Mouse (Mus musculus) embryonic facial prominence, embryonic 14.5 days (tissue): ENCODE results near the gene Slc38a6. TPM values are rescaled to one million over a fixed set of nuclear protein-coding genes. Genes with fewer than 3 reads are reported as not detected.
A peak's percentile ranks its signal among the peaks of the same experiment; 100 is the strongest.

Source experiments
- ATAC-seq: fragments of 200-750 bp; cut with Nextera tagmentation; 2 replicates; pipeline ENCODE4 v1.8.0; 2017; ENCODE audit warnings: low read depth, moderate number of reproducible peaks, moderate TSS enrichment
- DNase-seq: peaks from one replicate; pipeline ENCODE4 v3.0.0-alpha.2; 2015; ENCODE audit warnings: low spot score
- H3K27ac ChIP-seq: fragments of 300-500 bp; sonication (generic); replicated peaks from 2 replicates; pipeline ENCODE4 v1.5.1; 2014; ENCODE audit warnings: low read depth, mild to moderate bottlenecking, low read length, moderate library complexity
- H3K27me3 ChIP-seq: fragments of 300-500 bp; sonication (generic); replicated peaks from 2 replicates; pipeline ENCODE4 v1.6.1; 2014; ENCODE audit warnings: low read length; ENCODE audit not compliant: control insufficient read depth, insufficient read depth
- H3K36me3 ChIP-seq: fragments of 300-500 bp; sonication (generic); 2 replicates; pipeline ENCODE4 v1.6.1; 2014; ENCODE audit warnings: low read length, mixed read lengths; ENCODE audit not compliant: control insufficient read depth, insufficient read depth
- H3K4me1 ChIP-seq: fragments of 300-500 bp; sonication (generic); 2 replicates; pipeline ENCODE4 v1.6.1; 2014; ENCODE audit warnings: antibody characterized with exemption, low read length; ENCODE audit not compliant: control insufficient read depth, insufficient read depth
- H3K4me2 ChIP-seq: fragments of 300-500 bp; sonication (generic); 2 replicates; pipeline ENCODE4 v1.6.1; 2014; ENCODE audit warnings: low read depth, mild to moderate bottlenecking, low read length, moderate library complexity, mixed read lengths
- H3K4me3 ChIP-seq: fragments of 300-500 bp; sonication (generic); 2 replicates; pipeline ENCODE4 v1.5.1; 2014; ENCODE audit warnings: low read depth, mild to moderate bottlenecking, low read length
- H3K9ac ChIP-seq: fragments of 300-500 bp; sonication (generic); 2 replicates; pipeline ENCODE4 v1.6.1; 2014; ENCODE audit warnings: low read depth, mild to moderate bottlenecking, low read length, moderate library complexity, mixed read lengths
- H3K9me3 ChIP-seq: fragments of 300-500 bp; sonication (generic); 2 replicates; pipeline ENCODE4 v1.6.1; 2016; ENCODE audit warnings: low read length; ENCODE audit not compliant: control insufficient read depth
- WGBS: fragments of 180-500 bp; shearing (Covaris S2); extraction: QIAGEN DNeasy Blood & Tissue Kit; methylation state at CpG from one replicate; pipeline ENCODE4 v1.1.7; 2014; 5-methylcytosine and 5-hydroxymethylcytosine counted together
- polyA plus RNA-seq: library from polyadenylated mRNA; unstranded; fragments of >200 nt; fragmentation: Nextera tagmentation; extraction: Ambion mirVana; gene quantifications from 2 replicates; pipeline ENCODE4 v1.2.1, GENCODE M21; 2014

Gene Slc38a6
- polyA plus RNA-seq, 1 experiment from 2014 or later = 13.4 TPM

DNA sequence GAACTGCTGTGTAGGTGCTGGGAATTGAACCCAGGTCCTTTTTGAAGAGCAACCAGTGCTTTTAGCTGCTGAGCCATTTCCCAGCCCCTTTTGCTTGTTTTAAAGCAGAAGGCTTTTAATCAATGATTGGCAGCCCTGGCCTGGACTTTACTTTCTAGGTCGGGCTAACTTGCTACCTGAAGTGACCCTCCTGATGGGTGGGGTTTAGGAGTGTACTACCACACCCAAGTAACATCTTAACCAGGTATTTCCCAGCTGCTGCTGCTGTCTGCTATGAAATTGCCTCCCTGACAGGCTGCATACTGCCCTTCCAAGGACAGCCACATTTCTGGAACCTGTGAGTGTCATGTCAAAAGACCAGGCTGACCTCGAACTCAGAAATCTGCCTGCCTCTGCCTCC, 14.0 kb downstream of the Slc38a6 start:
- no peaks in the 10 kb centered on the region for H3K9me3 ChIP-seq
- no peak overlapping the region for H3K4me3 ChIP-seq
- ATAC-seq = no peak
- H3K36me3 ChIP-seq = peaks cover 4% of the 10 kb centered on the region; the same call in 1 of the 2 replicates
- no peaks in the 10 kb centered on the region for H3K27me3 ChIP-seq
- 92% methylated on average over 2 of the region's 2 CpGs for WGBS
- H3K4me2 ChIP-seq = no peak overlapping the region
- H3K9ac ChIP-seq = no peak overlapping the region
- H3K4me1 ChIP-seq = peaks cover 7% of the 10 kb centered on the region; the same call in 1 of the 2 replicates
- no peak for DNase-seq
- H3K27ac ChIP-seq = no peak overlapping the region

DNA sequence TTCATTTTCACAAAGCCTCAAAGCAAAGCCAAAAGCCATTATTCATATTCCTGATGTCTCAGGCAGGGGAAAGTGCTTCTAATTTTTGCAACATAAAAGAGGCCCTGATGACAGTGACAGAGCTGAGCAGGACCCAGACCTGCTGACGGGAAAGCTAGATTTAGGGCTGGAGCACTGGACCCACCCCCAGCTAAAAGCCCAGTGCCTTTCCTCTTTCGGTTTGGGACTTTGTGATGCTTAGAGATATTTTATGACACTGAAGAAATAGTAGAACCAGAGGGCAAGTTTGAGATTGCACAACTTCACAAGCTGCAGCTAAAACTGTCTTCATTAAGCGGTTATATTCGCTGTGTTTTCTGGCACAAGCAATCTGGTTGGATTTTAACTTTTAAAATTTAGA, 18.1 kb downstream of the Slc38a6 start:
- ATAC-seq (no peak), DNase-seq (no peak)
- 83% methylated on average over 4 of the region's 4 CpGs for WGBS
- Histone ChIP-seq H3K9ac (no peak overlapping the region), H3K9me3 (no peaks in the 10 kb centered on the region), H3K36me3 (peaks cover 4% of the 10 kb centered on the region; the same call in 1 of the 2 replicates), H3K4me3 (no peak overlapping the region), H3K4me2 (no peak overlapping the region), H3K27me3 (no peaks in the 10 kb centered on the region), H3K4me1 (no peaks in the 10 kb centered on the region), H3K27ac (no peak overlapping the region)

DNA sequence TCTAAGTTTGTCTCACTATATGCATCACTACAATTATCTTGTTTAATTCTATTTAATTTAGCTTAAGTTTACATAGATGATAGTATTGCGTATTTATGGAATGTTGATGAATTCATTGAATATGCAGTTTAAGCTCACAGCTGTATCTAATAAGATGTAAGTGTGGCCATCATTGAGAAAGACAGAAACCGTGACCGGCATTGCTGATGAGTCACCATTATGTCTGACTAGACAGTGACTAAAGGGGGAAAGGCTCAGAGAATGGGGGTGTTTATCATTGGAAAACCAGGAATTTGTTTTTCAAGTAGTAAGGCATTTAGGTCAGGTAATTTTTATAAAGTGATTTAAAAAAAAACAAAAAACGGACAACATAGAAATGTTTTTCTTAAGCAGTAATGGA, 21.2 kb downstream of the Slc38a6 start:
- H3K4me2 ChIP-seq = no peak overlapping the region
- peaks cover 4% of the 10 kb centered on the region; the same call in 1 of the 2 replicates for H3K36me3 ChIP-seq
- H3K9me3 ChIP-seq = no peaks in the 10 kb centered on the region
- H3K4me1 ChIP-seq = no peaks in the 10 kb centered on the region
- H3K27me3 ChIP-seq = no peaks in the 10 kb centered on the region
- 71% methylated on average over 4 of the region's 4 CpGs for WGBS
- H3K4me3 ChIP-seq = no peak overlapping the region
- no peak overlapping the region for H3K9ac ChIP-seq
- no peak overlapping the region for H3K27ac ChIP-seq
- DNase-seq = no peak
- no peak for ATAC-seq

DNA sequence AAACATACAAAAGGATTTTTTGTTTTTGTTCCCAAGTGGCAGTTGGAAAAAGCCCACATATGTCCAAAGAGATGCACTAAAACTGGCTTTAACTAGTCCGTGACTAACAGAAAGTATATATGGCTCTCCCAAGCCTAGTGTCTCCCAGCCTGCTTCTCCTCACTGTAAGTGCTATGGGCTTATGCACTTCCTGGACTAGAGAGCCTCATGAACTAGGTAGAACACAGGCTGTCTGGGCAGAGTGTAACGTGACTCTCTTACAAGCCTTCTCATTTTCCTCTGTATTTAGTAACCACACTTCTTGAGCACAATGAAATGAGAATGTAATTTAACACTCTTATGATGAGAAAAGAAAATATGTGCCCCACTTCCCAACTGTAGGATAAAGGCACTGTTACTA, 22.1 kb downstream of the Slc38a6 start:
- DNase-seq (no peak), ATAC-seq (peak; percentile 86)
- 51% methylated on average over 2 of the region's 2 CpGs for WGBS
- 0 out of 2 replicates have a peak overlapping the region, but pooled peaks have one; percentile 8 for H3K27ac ChIP-seq
- H3K4me1 ChIP-seq = no peaks in the 10 kb centered on the region
- H3K27me3 ChIP-seq = no peaks in the 10 kb centered on the region
- peaks cover 4% of the 10 kb centered on the region; the same call in 1 of the 2 replicates for H3K36me3 ChIP-seq
- H3K9ac ChIP-seq = no peak overlapping the region
- no peaks in the 10 kb centered on the region for H3K9me3 ChIP-seq
- no peak overlapping the region for H3K4me2 ChIP-seq
- H3K4me3 ChIP-seq = no peak overlapping the region

DNA sequence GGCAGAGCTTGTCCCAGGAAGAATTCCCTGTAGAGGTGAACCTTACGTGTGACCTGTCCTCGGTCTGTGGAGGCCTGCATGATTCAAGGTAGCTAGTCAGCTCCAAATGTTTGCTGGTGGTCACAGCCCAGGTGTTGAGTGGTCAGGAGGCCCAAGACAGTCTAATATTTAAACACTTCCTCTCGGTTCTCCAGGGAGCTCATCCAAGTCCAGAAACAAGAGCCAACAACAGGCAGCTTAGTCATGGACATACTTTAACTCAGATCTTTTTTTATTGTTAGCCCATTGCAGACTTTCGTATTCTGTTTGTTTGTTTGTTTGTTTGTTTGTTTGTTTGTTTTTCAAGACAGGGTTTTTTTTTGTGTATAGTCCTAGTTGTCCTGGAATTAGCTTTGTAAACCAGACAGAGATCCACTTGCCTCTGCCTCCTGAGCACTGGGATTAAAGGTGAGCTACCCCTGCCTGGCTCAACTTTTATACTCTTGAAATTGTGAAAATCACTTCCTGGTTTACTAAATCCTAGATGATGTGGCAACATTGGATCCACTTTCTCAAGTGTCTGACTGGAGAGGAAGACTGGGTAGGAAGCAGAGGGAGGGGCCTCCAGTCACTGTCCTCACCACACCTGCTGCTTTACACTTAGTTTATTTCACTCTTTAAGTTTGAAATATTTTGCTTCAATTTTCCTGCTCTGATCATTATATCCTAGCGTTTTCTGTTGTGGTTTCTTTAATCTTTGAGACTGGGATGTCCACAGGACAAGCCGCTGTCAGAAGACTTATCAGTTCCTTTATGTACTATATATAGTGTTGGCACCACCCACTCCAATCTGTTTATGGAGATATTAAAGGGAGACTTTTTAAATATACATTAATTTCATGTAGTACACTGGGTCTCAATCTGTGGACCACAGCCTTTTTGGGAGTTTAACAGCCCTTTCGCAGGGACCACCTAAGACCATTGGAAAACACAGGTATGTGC, 31.4 kb downstream of the Slc38a6 start:
- Histone ChIP-seq H3K36me3 (0 out of 2 replicates have a peak, but pooled peaks cover 9% of the 10 kb centered on the region), H3K9me3 (no peaks in the 10 kb centered on the region), H3K9ac (no peak overlapping the region), H3K27ac (no peak overlapping the region), H3K4me3 (no peak overlapping the region), H3K27me3 (no peaks in the 10 kb centered on the region), H3K4me2 (no peak overlapping the region), H3K4me1 (no peaks in the 10 kb centered on the region)
- ATAC-seq (no peak), DNase-seq (no peak)
- 85% methylated on average over 7 of the region's 7 CpGs for WGBS

DNA sequence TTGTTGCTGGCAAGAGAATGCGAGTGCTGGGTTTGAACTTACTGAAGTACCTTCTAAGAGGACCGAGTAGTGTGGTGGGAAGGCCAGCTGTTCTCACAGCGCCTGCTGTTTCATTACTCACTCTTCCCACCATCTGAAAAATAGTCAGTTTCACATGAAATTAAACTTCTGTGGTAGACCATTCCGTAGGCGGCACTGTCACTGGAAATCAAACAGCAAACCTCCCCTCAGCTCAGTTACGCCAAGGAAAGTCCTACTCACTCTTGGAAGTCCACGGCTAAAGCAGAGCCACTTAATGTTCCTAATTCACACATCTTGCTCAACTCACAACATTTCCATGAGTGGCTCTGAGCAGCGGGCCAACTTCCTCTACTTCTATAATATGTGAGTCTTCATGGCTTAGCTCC, 37.6 kb downstream of the Slc38a6 start:
- Histone ChIP-seq H3K9me3 (no peaks in the 10 kb centered on the region), H3K4me2 (no peak overlapping the region), H3K36me3 (no peaks in the 10 kb centered on the region), H3K4me3 (no peak overlapping the region), H3K4me1 (peaks cover 29% of the 10 kb centered on the region), H3K9ac (no peak overlapping the region), H3K27ac (no peak overlapping the region), H3K27me3 (no peaks in the 10 kb centered on the region)
- ATAC-seq (no peak), DNase-seq (no peak)
- 83% methylated on average over 8 of the region's 8 CpGs for WGBS

DNA sequence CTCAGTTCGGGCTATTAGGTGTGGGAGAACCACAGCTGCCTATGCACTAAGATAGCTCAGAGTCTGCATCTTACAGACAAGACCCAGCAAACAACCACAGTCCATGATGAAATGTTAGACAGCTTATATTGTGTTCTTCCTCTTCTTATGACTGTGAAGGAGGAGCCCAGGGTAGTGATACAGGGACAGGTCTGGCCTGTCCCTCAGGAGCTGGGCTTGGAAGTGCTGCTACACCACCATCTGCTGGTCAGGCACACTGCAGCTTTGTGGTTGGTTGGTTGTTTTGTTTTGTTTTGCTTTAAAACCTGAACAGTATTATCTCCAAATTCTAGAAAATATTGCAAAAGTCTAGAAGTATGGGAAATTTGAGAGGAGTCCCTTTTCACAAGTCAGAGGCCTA, 38.2 kb downstream of the Slc38a6 start:
- 91% methylated on average over 1 of the region's 1 CpGs for WGBS
- Histone ChIP-seq H3K4me1 (peaks cover 29% of the 10 kb centered on the region), H3K27me3 (no peaks in the 10 kb centered on the region), H3K4me2 (no peak overlapping the region), H3K4me3 (no peak overlapping the region), H3K27ac (no peak overlapping the region), H3K9me3 (no peaks in the 10 kb centered on the region), H3K9ac (no peak overlapping the region), H3K36me3 (no peaks in the 10 kb centered on the region)
- peak; percentile 67 for DNase-seq
- ATAC-seq = no peak; the same call in 1 of the 2 replicates

DNA sequence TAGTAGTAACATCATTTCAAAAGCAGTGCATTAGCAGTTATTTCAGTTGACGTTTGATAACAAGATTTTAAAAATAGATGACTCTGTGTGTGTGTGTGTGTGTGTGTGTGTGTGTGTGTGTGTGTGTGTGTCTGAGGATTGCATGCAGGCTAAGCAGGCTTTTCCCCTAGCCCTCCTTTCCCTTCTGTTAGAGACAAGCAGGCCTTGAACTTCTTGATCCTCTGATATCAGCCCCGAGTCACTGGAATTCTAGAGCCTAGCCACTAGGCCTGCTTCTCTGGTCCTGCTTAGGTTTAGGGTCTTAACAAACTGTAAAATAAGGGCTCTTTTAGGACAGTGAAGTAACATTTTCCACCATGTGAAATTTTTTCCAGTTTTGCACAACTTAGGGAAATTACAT, 38.6 kb downstream of the Slc38a6 start:
- Histone ChIP-seq H3K27me3 (no peaks in the 10 kb centered on the region; the same call in 1 of the 2 replicates), H3K9ac (no peak overlapping the region), H3K36me3 (no peaks in the 10 kb centered on the region), H3K4me1 (peaks cover 29% of the 10 kb centered on the region), H3K4me3 (no peak overlapping the region), H3K9me3 (no peaks in the 10 kb centered on the region), H3K4me2 (no peak overlapping the region), H3K27ac (peak overlapping the region; percentile 55; the same call in 1 of the 2 replicates)
- ATAC-seq (no peak), DNase-seq (no peak)
- 59% methylated on average over 2 of the region's 2 CpGs for WGBS
